Mouse (Mus musculus): ENCODE measurements around the gene Slc39a12.

Gene Slc39a12

GRCm38 (mm10) chr2:14388162-14388561 lies at the start of gene Slc39a12:
TSS of gene Slc39a12 (plus strand) at chr2:14388316.
- no peak for DNase-seq (ENCODE audit: inconsistent ontology term)

GRCm38 (mm10) chr2:14341652-14342308 lies 46.3 kb upstream of the Slc39a12 start:
- DNase-seq (ENCODE audit: inconsistent ontology term), result peak; percentile 57

- DNase-seq (ENCODE audit: inconsistent ontology term), result no peak
Observed at GRCm38 (mm10) chr2:14342309-14342839, 45.7 kb upstream of the Slc39a12 start.

- no peak for DNase-seq (ENCODE audit: inconsistent ontology term)
Observed at GRCm38 (mm10) chr2:14388856-14389255, 740 bp downstream of the Slc39a12 start.

GRCm38 (mm10) chr2:14390900-14391299 lies 2.8 kb downstream of the Slc39a12 start:
- DNase-seq (ENCODE audit: inconsistent ontology term), result no peak

- no peak for DNase-seq (ENCODE audit: inconsistent ontology term)
Observed at GRCm38 (mm10) chr2:14403000-14403399, 14.9 kb downstream of the Slc39a12 start.

- DNase-seq (ENCODE audit: inconsistent ontology term), result no peak
Observed at GRCm38 (mm10) chr2:14428987-14429386, 40.9 kb downstream of the Slc39a12 start.

- DNase-seq (ENCODE audit: inconsistent ontology term), result no peak
Observed at GRCm38 (mm10) chr2:14447322-14447721, 59.2 kb downstream of the Slc39a12 start.

- no peak for DNase-seq (ENCODE audit: inconsistent ontology term)
Observed at GRCm38 (mm10) chr2:14450866-14451265, 62.8 kb downstream of the Slc39a12 start.

- DNase-seq (ENCODE audit: inconsistent ontology term), result no peak
Observed at GRCm38 (mm10) chr2:14454946-14455631, 67.0 kb downstream of the Slc39a12 start.

GRCm38 (mm10) chr2:14464438-14464837 lies 76.3 kb downstream of the Slc39a12 start:
- no peak for DNase-seq (ENCODE audit: inconsistent ontology term)

GRCm38 (mm10) chr2:14494132-14494531 lies 106.0 kb downstream of the Slc39a12 start:
- DNase-seq (ENCODE audit: inconsistent ontology term), result no peak

GRCm38 (mm10) chr2:14496150-14496549 lies 108.0 kb downstream of the Slc39a12 start:
- no peak for DNase-seq (ENCODE audit: inconsistent ontology term)

- DNase-seq (ENCODE audit: inconsistent ontology term), result no peak
Observed at GRCm38 (mm10) chr2:14502482-14502881, 114.4 kb downstream of the Slc39a12 start.

- DNase-seq (ENCODE audit: inconsistent ontology term), result no peak
Observed at GRCm38 (mm10) chr2:14518237-14518636, 130.1 kb downstream of the Slc39a12 start.

GRCm38 (mm10) chr2:14534325-14535077 lies 146.4 kb downstream of the Slc39a12 start:
- DNase-seq (ENCODE audit: inconsistent ontology term), result peak; percentile 51

- no peak for DNase-seq (ENCODE audit: inconsistent ontology term)
Observed at GRCm38 (mm10) chr2:14535246-14535671, 147.1 kb downstream of the Slc39a12 start.

GRCm38 (mm10) chr2:14537781-14538180 lies 149.7 kb downstream of the Slc39a12 start:
- no peak for DNase-seq (ENCODE audit: inconsistent ontology term)

- DNase-seq (ENCODE audit: inconsistent ontology term), result peak; percentile 61
Observed at GRCm38 (mm10) chr2:14543355-14543754, 155.2 kb downstream of the Slc39a12 start.

- no peak for DNase-seq (ENCODE audit: inconsistent ontology term)
Observed at GRCm38 (mm10) chr2:14543773-14544172, 155.7 kb downstream of the Slc39a12 start.
